Mouse (Mus musculus) forebrain, postnatal 0 days (tissue): ENCODE measurements around the gene Ntn4. TPM values are rescaled to one million over a fixed set of nuclear protein-coding genes. Genes with fewer than 3 reads are reported as not detected.

Experiments used
- ATAC-seq: fragments of 200-750 bp; cut with Nextera tagmentation; 2 replicates; pipeline ENCODE4 v1.8.0; 2017; ENCODE audit warnings: mild to moderate bottlenecking, moderate library complexity
- DNase-seq: peaks from one replicate; pipeline ENCODE4 v3.0.0-alpha.2; 2015
- H3K27ac ChIP-seq: fragments of 300-500 bp; sonication (generic); 2 replicates; pipeline ENCODE4 v1.5.1; 2014; ENCODE audit warnings: low read depth, mild to moderate bottlenecking, antibody characterized with exemption, low read length, moderate library complexity, mixed read lengths
- H3K27me3 ChIP-seq: fragments of 300-500 bp; sonication (generic); 2 replicates; pipeline ENCODE4 v1.6.1; 2014; ENCODE audit warnings: mild to moderate bottlenecking, low read length, mixed read lengths; ENCODE audit not compliant: insufficient read depth
- H3K36me3 ChIP-seq: fragments of 300-500 bp; sonication (generic); 2 replicates; pipeline ENCODE4 v1.6.1; 2014; ENCODE audit warnings: mild to moderate bottlenecking, moderate library complexity; ENCODE audit not compliant: insufficient read depth
- H3K4me1 ChIP-seq: fragments of 300-500 bp; sonication (generic); 2 replicates; pipeline ENCODE4 v1.6.1; 2014; ENCODE audit warnings: antibody characterized with exemption; ENCODE audit not compliant: insufficient read depth
- H3K4me2 ChIP-seq: fragments of 300-500 bp; sonication (generic); 2 replicates; pipeline ENCODE4 v1.6.1; 2014; ENCODE audit warnings: low read depth, mild to moderate bottlenecking, moderate library complexity
- H3K4me3 ChIP-seq: fragments of 300-500 bp; sonication (generic); 2 replicates; pipeline ENCODE4 v1.5.1; 2014; ENCODE audit warnings: low read depth, low read length, mixed read lengths
- H3K9ac ChIP-seq: fragments of 300-500 bp; sonication (generic); 2 replicates; pipeline ENCODE4 v1.6.1; 2014; ENCODE audit warnings: mild to moderate bottlenecking
- H3K9me3 ChIP-seq: fragments of 300-500 bp; sonication (generic); 2 replicates; pipeline ENCODE4 v1.6.1; 2016; ENCODE audit warnings: low read length
- CTCF ChIP-seq: sonication (generic); IDR thresholded peaks from 2 replicates; pipeline ENCODE4 v1.5.1; 2016; ENCODE audit warnings: antibody characterized with exemption, control low read depth, low read depth
- WGBS: fragments of 180-500 bp; shearing (Covaris S2); extraction: QIAGEN DNeasy Blood & Tissue Kit; methylation state at CpG from one replicate; pipeline ENCODE4 v1.1.7; 2014; 5-methylcytosine and 5-hydroxymethylcytosine counted together
- polyA plus RNA-seq: library from polyadenylated mRNA; unstranded; fragments of >200 nt; fragmentation: Nextera tagmentation; extraction: Ambion mirVana; gene quantifications from 2 replicates; pipeline ENCODE4 v1.2.1, GENCODE M21; 2015
- total RNA-seq: library from RNA; depleted of rRNA; stranded (reverse); fragments of >200 nt; gene quantifications from 2 replicates; pipeline ENCODE4 v1.2.3, GENCODE M21; 2014

The Ntn4 gene
- total and polyA plus RNA-seq, 2 experiments from 2014 or later: 1.2 to 6.1 TPM

GRCm38 (mm10) chr10:93742598-93742997 is 102.1 kb downstream of the Ntn4 start:
- DNase-seq (no peak), ATAC-seq (no peak)
- WGBS: 36% methylated on average over 6 of the region's 6 CpGs
- no peak overlapping the region for H3K4me2 ChIP-seq
- no peak for TF ChIP-seq CTCF
- H3K9me3 ChIP-seq: no peaks in the 10 kb centered on the region
- H3K4me1 ChIP-seq: no peaks in the 10 kb centered on the region
- no peak overlapping the region for H3K27ac ChIP-seq
- H3K27me3 ChIP-seq: no peaks in the 10 kb centered on the region
- H3K36me3 ChIP-seq: no peaks in the 10 kb centered on the region
- H3K9ac ChIP-seq: no peak overlapping the region
- H3K4me3 ChIP-seq: no peak overlapping the region

GRCm38 (mm10) chr10:93749267-93750192 is 109.0 kb downstream of the Ntn4 start:
- Histone ChIP-seq H3K4me3 (no peak overlapping the region), H3K27me3 (no peaks in the 10 kb centered on the region), H3K36me3 (no peaks in the 10 kb centered on the region), H3K4me1 (no peaks in the 10 kb centered on the region), H3K9me3 (no peaks in the 10 kb centered on the region), H3K4me2 (no peak overlapping the region), H3K9ac (no peak overlapping the region), H3K27ac (no peak overlapping the region)
- ATAC-seq (no peak), DNase-seq (no peak)
- TF ChIP-seq CTCF: no peak
- WGBS: 77% methylated on average over 21 of the region's 21 CpGs

GRCm38 (mm10) chr10:93751302-93751701 is 110.8 kb downstream of the Ntn4 start:
- Histone ChIP-seq H3K4me2 (no peak overlapping the region), H3K27me3 (no peaks in the 10 kb centered on the region), H3K9me3 (no peaks in the 10 kb centered on the region), H3K4me1 (no peaks in the 10 kb centered on the region), H3K4me3 (no peak overlapping the region), H3K36me3 (no peaks in the 10 kb centered on the region), H3K27ac (no peak overlapping the region), H3K9ac (no peak overlapping the region)
- ATAC-seq: no peak
- DNase-seq: no peak
- WGBS: 75% methylated on average over 14 of the region's 14 CpGs
- no peak for TF ChIP-seq CTCF

- Histone ChIP-seq H3K4me2 (no peak overlapping the region), H3K27ac (no peak overlapping the region), H3K9me3 (no peaks in the 10 kb centered on the region), H3K4me1 (no peaks in the 10 kb centered on the region), H3K9ac (no peak overlapping the region), H3K4me3 (no peak overlapping the region), H3K36me3 (no peaks in the 10 kb centered on the region), H3K27me3 (no peaks in the 10 kb centered on the region)
- DNase-seq (no peak), ATAC-seq (no peak)
- 82% methylated on average over 13 of the region's 13 CpGs for WGBS
- TF ChIP-seq CTCF: no peak
These were observed 113.4 kb downstream of the Ntn4 start for GRCm38 (mm10) chr10:93753711-93754391.

- ATAC-seq (no peak), DNase-seq (no peak)
- Histone ChIP-seq H3K4me3 (no peak overlapping the region), H3K27me3 (no peaks in the 10 kb centered on the region), H3K4me2 (no peak overlapping the region), H3K9me3 (no peaks in the 10 kb centered on the region), H3K4me1 (no peaks in the 10 kb centered on the region), H3K36me3 (no peaks in the 10 kb centered on the region), H3K9ac (no peak overlapping the region), H3K27ac (no peak overlapping the region)
- no peak for TF ChIP-seq CTCF
- 12% methylated on average over 10 of the region's 10 CpGs for WGBS
These were observed 115.7 kb downstream of the Ntn4 start for GRCm38 (mm10) chr10:93756211-93756610.

- no peak for TF ChIP-seq CTCF
- Histone ChIP-seq H3K27ac (no peak overlapping the region), H3K4me1 (no peaks in the 10 kb centered on the region), H3K4me2 (no peak overlapping the region), H3K36me3 (no peaks in the 10 kb centered on the region), H3K9me3 (no peaks in the 10 kb centered on the region), H3K4me3 (no peak overlapping the region), H3K9ac (no peak overlapping the region), H3K27me3 (no peaks in the 10 kb centered on the region)
- ATAC-seq (peak; percentile 10; the same call in 1 of the 2 replicates), DNase-seq (no peak)
- 66% methylated on average over 4 of the region's 4 CpGs for WGBS
These were observed 119.2 kb downstream of the Ntn4 start for GRCm38 (mm10) chr10:93759644-93760043.

- DNase-seq (no peak), ATAC-seq (no peak)
- H3K27ac ChIP-seq: no peak overlapping the region
- no peak overlapping the region for H3K4me2 ChIP-seq
- no peak for TF ChIP-seq CTCF
- H3K4me1 ChIP-seq: no peaks in the 10 kb centered on the region
- H3K9ac ChIP-seq: no peak overlapping the region
- H3K4me3 ChIP-seq: no peak overlapping the region
- no peaks in the 10 kb centered on the region for H3K36me3 ChIP-seq
- 69% methylated on average over 5 of the region's 5 CpGs for WGBS
- H3K27me3 ChIP-seq: no peaks in the 10 kb centered on the region
- H3K9me3 ChIP-seq: no peaks in the 10 kb centered on the region
These were observed 119.9 kb downstream of the Ntn4 start for GRCm38 (mm10) chr10:93760429-93760828.
